Mouse (Mus musculus): Measurements from ENCODE around the gene Nfkbil1.

DNA sequence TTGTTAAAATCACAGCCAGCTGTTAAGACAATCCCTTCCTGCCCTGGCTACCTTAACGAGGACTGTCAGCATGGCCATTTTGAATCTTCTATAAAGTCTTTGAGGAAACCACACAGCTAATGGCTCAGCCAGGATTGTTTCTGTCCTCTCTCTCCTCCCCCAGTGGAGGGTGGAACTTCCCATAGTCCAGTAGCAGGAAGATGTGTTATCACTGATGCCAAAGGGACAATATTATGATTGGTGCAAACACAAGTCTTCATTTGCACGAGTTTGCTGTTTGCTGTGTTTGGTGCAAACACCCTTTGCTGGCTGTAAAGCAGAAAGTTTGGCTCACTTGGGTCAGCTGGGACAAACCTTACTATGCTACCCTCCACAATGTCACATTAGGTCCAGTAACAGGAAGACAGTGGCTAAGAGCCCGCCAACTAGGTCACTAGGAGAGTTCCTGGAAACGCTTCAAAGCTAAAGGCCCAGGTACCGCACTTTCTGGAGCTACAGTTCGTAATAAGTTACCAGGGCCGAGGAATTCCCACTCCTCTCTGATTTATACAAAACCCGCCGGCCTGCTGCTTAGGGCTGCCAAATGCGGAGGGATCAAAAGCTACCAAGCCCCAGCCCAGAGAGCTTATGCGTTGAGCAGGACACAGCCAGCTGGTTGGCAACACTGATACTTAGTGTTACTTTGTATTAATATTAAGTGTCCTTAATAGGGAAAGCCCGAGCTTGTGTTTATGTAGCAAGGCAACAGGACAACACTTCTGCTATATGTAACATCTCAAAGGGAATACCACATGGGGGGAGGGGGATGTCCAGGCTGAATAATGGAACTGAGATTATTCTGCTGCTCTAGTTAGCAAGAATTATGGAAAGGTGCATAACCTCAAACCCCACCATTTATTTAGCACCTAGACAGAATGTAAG lies 5.1 kb upstream of the Nfkbil1 start:
- no peak for TF ChIP-seq CTCF (IDR thresholded peaks at IDR 0.05; ENCODE audit: low read depth)
- TF ChIP-seq EP300 (IDR thresholded peaks at IDR 0.05; ENCODE audit: low read depth): no peak

Measured in liver, postnatal 0 days (tissue).